Mouse (Mus musculus) megakaryocyte, adult 5-6 weeks (primary cell): ENCODE measurements around the gene Trex2. TPM values are rescaled to one million over a fixed set of nuclear protein-coding genes. Genes with fewer than 3 reads are reported as not detected.
A peak's percentile ranks its signal among the peaks of the same experiment; 100 is the strongest.

ENCODE experiments used
- ATAC-seq: 2 replicates; pipeline ENCODE4 v1.8.0; 2016; ENCODE audit warnings: mild to moderate bottlenecking, inconsistent platforms; ENCODE audit not compliant: poor library complexity, severe bottlenecking
- total RNA-seq, 2 experiments: library from RNA; stranded (forward) in 1 of 2; stranded (reverse) in 1 of 2; fragments of 153-499, 151-499 nt in 1 of 2; fragments of 221-1000, 200-1000 nt in 1 of 2; gene quantifications; 2 replicates each; pipeline versions ENCODE4 v1.2.3 to v1.2.4; 2015 to 2017

Trex2 gene
- not detected in 2 replicates for total RNA-seq (2015)
- total RNA-seq (2017), result not detected in 2 replicates

DNA sequence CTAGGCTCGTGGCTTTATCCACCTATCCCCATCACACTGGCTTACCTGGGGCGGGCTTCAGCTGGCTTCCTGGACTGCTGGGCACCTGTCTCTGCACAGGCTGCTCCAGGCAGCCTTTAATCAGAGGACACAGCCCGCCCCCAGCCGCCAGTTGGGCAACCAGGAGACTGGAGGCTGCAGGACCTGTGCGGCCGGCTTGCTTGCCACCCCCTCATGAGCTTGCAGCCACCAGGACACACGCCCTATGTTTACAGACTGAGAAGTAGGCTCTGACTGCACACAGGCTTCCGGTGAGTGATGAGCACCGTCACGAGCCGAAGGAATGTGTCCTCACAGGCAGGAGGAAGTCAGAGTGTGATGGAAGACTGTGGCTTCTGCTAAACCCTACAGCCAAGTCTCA lies at the start of gene Trex2:
Gene Trex2, minus strand, starts transcription at position 93 of the 400 bp plus-strand sequence.
- ATAC-seq, result no peak

DNA sequence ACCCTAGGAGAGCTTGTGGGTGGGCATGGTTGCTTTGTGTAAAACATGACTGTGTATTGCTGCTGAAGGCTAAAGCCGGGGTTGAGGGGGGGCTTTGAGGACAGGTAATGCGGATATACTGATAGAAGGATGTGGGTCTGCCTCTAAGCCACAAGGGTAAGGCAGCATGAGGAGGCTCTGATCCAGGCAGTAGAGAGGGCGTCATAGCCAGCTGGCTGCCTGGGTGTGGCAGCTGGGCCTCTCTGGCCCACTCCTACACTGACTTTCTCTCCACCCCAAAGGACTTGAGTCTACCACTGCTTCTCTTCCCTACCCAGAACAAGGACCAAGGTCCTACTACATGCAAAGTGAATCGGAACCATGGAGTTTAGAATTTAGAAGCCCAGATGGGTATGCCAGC lies 49.7 kb upstream of the Trex2 start:
- ATAC-seq, result no peak

- no peak for ATAC-seq
Observed at GRCm38 (mm10) chrX:73484076-73484475, 48.9 kb upstream of the Trex2 start.

DNA sequence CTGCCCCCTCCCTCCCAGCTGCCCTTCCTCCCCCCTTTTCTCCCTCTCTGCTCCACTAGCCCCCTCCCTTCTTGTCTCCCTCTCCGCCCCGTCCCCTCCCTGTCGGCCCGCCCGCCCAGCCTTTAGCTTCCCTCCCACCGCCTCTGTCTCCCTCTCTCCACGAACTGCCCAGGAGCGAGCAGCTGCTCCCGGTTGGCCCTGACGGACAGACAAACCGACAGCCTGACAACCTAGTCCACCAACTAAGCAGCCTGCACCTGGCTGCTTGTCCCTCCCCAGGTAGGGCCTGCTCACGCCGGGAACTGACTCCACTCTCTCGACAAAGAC lies 48.3 kb upstream of the Trex2 start, which contains the start of gene Bgn:
Gene Bgn, plus strand, starts transcription at position 119 of the 327 bp plus-strand sequence.
- no peak for ATAC-seq

GRCm38 (mm10) chrX:73482643-73483483 lies 47.7 kb upstream of the Trex2 start:
- no peak for ATAC-seq

DNA sequence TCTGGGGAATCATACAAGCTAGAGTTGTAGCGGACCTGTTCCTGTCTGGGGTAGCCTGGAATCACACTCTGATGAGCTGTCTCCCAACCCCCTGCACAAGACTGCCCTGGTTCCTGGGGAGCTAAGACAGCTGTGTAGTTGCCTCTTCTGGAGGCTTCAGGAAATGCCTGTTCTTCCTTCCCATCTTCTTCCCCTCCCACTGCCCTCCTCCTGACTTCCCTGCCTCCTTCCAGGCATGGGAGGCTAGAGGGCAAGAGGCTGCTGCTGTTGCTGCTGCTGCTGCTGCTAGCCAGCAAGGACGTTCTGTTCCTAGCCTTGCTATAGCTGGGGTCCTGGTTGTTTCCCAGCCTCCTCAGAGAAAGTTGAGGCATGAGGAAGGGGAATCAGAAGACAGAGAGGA lies 45.2 kb upstream of the Trex2 start:
- ATAC-seq, result no peak

DNA sequence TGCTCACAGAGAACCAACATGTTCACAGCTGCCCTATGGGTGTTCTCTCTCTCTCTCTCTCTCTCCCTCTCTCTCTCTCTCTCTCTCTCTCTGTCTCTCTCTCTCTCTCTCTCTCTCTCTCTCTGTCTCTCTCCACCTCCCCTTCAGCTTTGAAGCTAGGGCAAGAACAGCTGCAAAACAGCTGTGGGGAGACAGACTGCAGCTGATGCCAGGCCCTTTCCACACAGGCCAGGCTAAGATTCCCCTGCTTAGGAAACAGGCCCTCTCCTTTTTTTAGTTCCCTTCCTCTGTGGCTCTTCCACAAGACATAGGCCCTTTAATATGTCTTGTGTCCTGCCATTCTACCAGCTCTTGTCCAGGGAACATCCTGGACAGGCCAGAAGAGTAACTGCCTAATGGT lies 44.5 kb upstream of the Trex2 start:
- ATAC-seq, result no peak

- no peak for ATAC-seq
Observed at GRCm38 (mm10) chrX:73477500-73477899, 42.4 kb upstream of the Trex2 start.

- no peak for ATAC-seq
Observed at GRCm38 (mm10) chrX:73476621-73477020, 41.5 kb upstream of the Trex2 start.

GRCm38 (mm10) chrX:73475658-73476256 lies 40.6 kb upstream of the Trex2 start:
- ATAC-seq, result no peak

GRCm38 (mm10) chrX:73474340-73475165 lies 39.4 kb upstream of the Trex2 start:
- ATAC-seq, result no peak

DNA sequence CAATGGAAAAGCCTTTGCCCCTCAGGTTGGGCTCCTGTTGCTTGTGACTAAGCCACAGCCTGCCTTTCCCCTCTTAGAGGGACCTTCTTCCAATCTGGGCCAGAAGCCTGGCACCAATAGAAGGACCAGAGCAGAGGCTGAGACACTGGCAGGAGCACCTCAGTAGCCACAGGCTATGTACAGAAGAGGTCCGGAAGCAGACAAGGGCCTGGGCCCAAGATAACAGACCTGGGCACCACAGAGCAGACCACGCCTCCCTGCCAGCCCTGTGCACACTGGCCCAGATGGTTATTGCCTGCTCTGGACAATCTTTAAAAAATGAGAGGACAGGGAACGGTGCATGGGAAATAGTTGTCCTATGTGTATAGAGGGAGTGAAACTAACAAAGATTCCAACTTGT lies 36.6 kb upstream of the Trex2 start:
- no peak for ATAC-seq

GRCm38 (mm10) chrX:73468752-73469151 lies 33.6 kb upstream of the Trex2 start:
- ATAC-seq, result no peak

DNA sequence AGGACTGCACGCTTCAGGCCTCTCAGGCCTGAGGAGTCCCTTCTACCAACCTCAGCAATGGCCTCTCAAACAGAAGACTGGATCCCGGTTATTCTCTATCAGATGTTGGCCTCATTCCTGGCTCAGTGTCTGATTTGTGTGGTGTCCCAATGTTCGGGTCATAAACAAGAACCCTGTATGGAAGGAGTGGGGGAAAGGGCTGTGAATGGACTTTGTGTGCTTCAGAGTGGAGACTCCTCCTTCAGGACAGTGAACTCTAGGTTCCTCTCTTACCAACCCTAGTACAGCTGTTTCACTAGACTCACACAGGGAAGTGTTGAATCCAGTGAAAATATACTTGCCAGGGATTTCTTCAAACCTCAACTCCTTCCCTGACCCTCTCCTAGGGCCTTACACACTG lies 33.2 kb upstream of the Trex2 start:
- no peak for ATAC-seq

DNA sequence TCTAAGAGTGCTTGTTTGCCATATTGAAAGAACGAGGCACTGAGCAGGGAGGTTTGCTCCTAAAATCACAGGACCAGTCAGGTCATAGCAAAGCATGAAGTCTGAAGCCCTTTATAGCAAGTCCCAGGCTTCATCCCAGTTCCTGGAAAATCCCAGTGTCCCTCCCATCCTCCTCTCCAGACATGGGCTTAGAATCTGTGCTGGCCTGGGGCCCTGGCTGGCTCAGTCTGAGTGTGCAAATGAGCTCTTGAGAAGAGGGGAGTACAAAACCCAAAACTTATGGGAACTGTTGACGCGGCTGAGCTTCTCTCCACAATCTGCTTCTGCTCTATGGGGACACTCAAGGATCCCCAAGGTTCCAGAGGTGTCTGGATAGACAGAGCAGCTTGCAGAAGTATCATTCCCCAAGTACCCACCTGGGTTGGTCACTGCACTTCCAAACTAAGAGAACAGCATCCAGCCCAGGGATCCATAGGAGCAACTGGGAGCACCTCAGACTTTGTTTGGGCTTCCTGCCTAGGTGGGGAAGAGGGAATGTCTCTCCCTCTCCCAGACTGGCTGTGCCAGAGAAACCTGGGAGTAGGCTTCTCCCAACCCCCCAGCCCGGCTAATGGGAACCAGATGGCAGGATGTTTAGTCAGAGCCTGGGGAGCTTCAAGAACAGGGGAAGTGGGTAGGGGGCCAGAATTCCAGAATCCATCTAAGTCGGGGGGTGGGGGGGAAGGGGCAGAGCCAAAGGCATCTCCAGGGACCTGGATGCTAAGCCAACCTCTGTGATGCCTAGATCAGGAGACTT lies 32.5 kb upstream of the Trex2 start:
- ATAC-seq, result no peak

DNA sequence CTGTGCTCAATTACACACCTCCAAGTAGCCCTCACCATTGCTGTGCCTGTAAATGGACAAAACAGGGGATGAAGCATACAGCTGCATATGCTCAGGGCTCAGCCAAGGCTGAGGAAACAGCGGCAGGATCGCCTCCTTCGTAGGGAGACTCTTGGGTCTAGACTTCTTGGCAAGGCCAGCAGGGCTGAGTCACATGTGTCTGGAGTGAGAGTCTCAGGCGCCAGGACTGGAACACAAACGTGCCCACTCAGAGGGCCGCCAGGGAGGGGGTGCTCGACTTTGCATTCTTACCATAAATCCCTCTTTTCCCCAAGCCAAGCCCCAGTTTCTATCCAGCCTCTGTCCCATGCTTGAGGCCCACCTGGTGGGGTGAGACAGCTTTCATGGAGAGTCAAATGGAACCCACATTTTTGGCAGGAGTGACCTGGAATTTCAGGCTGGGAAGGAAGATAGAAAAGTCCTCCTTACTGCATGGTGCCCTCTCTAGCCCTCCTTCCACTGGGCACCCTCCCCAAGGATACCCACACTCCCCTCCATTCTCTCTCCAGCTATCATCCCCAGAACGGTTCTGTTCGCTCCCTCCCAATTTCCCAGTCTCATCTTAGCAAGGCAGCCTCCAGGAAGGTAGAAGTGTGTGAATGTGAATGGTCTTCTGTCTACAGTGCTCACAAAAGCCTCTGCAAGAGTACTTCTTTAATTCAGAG lies 30.5 kb upstream of the Trex2 start:
- no peak for ATAC-seq

- ATAC-seq, result no peak
Observed at GRCm38 (mm10) chrX:73460792-73461191, 25.6 kb upstream of the Trex2 start.

DNA sequence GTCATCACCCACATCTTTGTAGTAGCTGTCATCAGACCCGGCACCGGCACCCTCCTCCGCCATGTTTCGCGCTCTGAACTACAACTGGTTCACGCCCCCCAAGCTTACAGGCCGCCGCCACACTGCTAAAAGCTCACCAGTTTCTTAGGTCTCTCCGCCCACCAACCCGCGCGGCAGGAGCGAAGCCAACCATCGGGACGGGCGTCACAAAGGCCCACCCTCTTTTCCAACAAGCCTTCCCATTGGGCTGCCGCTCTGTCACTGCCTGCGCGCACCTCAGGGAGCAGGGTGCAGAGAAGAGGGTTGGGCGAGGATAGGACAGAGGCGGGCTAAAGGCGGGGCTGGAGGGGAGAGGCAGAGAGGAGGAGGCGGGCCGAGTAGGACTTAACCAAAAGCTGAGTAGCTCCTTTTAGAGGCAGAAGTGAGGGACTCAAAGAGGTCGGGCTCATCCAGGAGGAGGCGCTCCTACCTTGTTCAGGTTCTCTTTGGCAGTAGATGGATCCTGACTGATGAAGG lies 23.8 kb upstream of the Trex2 start, which contains the start of gene Haus7:
Gene Haus7, minus strand, starts transcription at position 168 of the 516 bp plus-strand sequence.
- peak; percentile 100 for ATAC-seq

- ATAC-seq, result peak; percentile 80
Observed at GRCm38 (mm10) chrX:73451949-73452348, 16.8 kb upstream of the Trex2 start.

DNA sequence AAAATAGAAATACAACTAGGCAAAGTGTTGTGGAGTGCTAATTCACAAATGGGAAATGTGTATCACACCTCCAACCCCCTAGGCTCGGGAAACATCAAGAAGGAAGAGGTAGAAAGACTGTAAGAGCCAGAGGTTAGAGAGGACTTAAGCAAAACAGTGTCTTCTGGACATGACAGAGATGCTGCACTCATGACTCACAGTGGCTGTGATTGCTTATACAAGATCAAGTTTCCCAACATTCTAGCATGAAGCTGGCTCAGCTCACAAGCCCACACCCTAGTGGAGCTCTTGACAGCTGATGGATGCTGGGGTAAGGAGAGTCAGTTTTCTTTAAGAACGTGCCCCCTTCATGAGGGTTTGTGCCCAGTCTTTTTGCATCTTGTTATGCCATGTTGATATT lies 6.3 kb upstream of the Trex2 start:
- no peak for ATAC-seq
